ENCODE assay signal across 14 mouse cellular contexts in the genomic region with DNA sequence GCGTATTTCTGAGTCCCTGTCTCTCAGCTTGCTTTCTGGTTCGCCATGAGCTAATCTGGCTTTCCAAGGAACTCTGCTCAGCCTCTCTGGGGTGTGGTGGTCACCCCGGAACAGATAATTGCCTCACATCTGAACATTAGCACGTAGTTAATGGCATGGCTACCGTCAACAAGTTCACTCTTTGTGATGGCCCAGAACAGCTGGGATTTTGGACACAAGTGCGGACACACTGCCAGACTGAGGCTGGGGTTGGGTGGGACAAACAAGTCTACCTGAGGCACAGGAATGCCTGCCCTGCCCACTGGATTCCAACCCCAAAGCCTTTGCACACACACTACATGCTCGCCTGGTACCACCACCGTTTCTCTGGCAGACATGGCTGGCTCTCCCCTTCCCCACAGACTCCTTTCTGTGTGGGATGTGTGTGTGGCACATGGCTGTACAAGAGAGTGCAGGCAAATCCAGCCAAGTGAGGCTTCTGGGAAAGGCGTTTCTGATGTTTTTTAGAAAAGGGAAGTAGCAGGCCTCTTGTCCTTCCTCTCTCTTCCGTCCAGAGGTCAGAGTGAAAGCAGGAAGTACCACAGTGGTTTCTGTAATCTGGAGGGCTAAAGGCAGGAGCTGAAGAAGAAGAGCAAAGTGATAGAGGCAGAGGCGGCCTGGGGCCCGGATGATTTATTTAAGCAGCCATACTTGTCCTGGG.
A peak's percentile ranks its signal among the peaks of the same experiment; 100 is the strongest.
DNase-seq lines count a peak whose midpoint lies in the region; ATAC-seq and TF ChIP-seq lines count a peak whose summit lies in the region.
"Had no signal": no experiment of that assay in that cellular context is flagged by ENCODE, and none has a peak within 500 bp of the region (broad histone marks: within the 10 kb centered on the region; RNA-seq: fewer than 3 reads in every experiment).

No protein-coding gene starts in this region.

- H3K9ac ChIP-seq in liver, embryonic 16.5 days (ENCODE audit: low read depth, low read length), result no peak overlapping the region
- H3K9ac ChIP-seq in stomach, embryonic 16.5 days (ENCODE audit: low read length), result no peak overlapping the region
- H3K9ac ChIP-seq: forebrain, embryonic 12.5 days; hindbrain, embryonic 13.5 days; neural tube, embryonic 13.5 days had no signal

- TF ChIP-seq CTCF in spleen, adult 2 months (IDR thresholded peaks at IDR 0.05; ENCODE audit: extremely low read depth, insufficient read depth, insufficient read length, insufficient replicate concordance), result no peak

- peak overlapping the region; percentile 88 for H3K27ac ChIP-seq in spleen, adult 2 months (ENCODE audit: insufficient read depth, low read length)
- peak overlapping the region; percentile 1; the same call in 1 of the 2 replicates for H3K27ac ChIP-seq in liver, embryonic 16.5 days (ENCODE audit: low read length)
- H3K27ac ChIP-seq in stomach, embryonic 16.5 days (ENCODE audit: low read length), result peak overlapping the region; percentile 49
- H3K27ac ChIP-seq: forebrain, embryonic 12.5 days; hindbrain, embryonic 13.5 days; midbrain, embryonic 10.5 days; neural tube, embryonic 13.5 days had no signal

- peak; percentile 35 to 37 for DNase-seq in spleen, adult 2 months (ENCODE audit: low read depth in 1 of 2, low spot score in 2 of 2)
- no peak for DNase-seq in spleen, adult 12 weeks (ENCODE audit: low spot score)
- DNase-seq in brain, adult 2 months (ENCODE audit: low read depth, low spot score), result peak; percentile 18
- DNase-seq in thymus, postnatal 10 days (ENCODE audit: low spot score in 2 of 2), result no peak
- DNase-seq in cerebellum, adult 18-20 months, result no peak
- DNase-seq in left cerebral cortex, postnatal 10 days (ENCODE audit: extremely low spot score in 1 of 2, low spot score in 2 of 2), result no peak
- DNase-seq: kidney, postnatal 14 days; thymus, postnatal 14 days had no signal

- no peaks in the 10 kb centered on the region for H3K27me3 ChIP-seq in spleen, adult 2 months (ENCODE audit: control insufficient read depth, insufficient read depth, low read length)
- H3K27me3 ChIP-seq in liver, embryonic 16.5 days (ENCODE audit: control insufficient read depth, insufficient read depth, low read depth, low read length), result no peaks in the 10 kb centered on the region
- no peaks in the 10 kb centered on the region for H3K27me3 ChIP-seq in stomach, embryonic 16.5 days (ENCODE audit: control insufficient read depth, insufficient read depth, low read length)
- H3K27me3 ChIP-seq: forebrain, embryonic 12.5 days; hindbrain, embryonic 13.5 days; neural tube, embryonic 13.5 days had no signal

- no peak overlapping the region for H3K4me2 ChIP-seq in liver, embryonic 16.5 days (ENCODE audit: low read depth, low read length)
- H3K4me2 ChIP-seq in stomach, embryonic 16.5 days (ENCODE audit: low read depth, low read length), result no peak overlapping the region
- H3K4me2 ChIP-seq: forebrain, embryonic 12.5 days; hindbrain, embryonic 13.5 days; neural tube, embryonic 13.5 days had no signal

- intact Hi-C loops in left cerebral cortex, postnatal 10 days (cut with DNase I), result no loop called here

- no peak for TF ChIP-seq POLR2A in spleen, adult 2 months (IDR thresholded peaks at IDR 0.05; ENCODE audit: low read depth, low read length)

- 0 out of 2 replicates have a peak, but pooled peaks have one; percentile 9 for ATAC-seq in liver, embryonic 16.5 days (ENCODE audit: low read depth)
- no peak for ATAC-seq in stomach, embryonic 16.5 days (ENCODE audit: insufficient read depth, low FRiP score)

- H3K9me3 ChIP-seq in liver, embryonic 16.5 days (replicated peaks; ENCODE audit: control insufficient read depth, low read length), result no peaks in the 10 kb centered on the region
- H3K9me3 ChIP-seq in stomach, embryonic 16.5 days (replicated peaks; ENCODE audit: control insufficient read depth, low read length), result no peaks in the 10 kb centered on the region
- H3K9me3 ChIP-seq: forebrain, embryonic 12.5 days; hindbrain, embryonic 13.5 days; midbrain, embryonic 10.5 days; neural tube, embryonic 13.5 days had no signal

- H3K4me1 ChIP-seq in spleen, adult 2 months (ENCODE audit: control insufficient read depth, insufficient read depth, insufficient read length), result peaks cover 40% of the 10 kb centered on the region
- H3K4me1 ChIP-seq in liver, embryonic 16.5 days (ENCODE audit: control insufficient read depth, low read depth, low read length), result peaks cover 2% of the 10 kb centered on the region
- H3K4me1 ChIP-seq in stomach, embryonic 16.5 days (ENCODE audit: control insufficient read depth, insufficient read depth, low read length), result no peaks in the 10 kb centered on the region
- H3K4me1 ChIP-seq: forebrain, embryonic 12.5 days; hindbrain, embryonic 13.5 days; neural tube, embryonic 13.5 days had no signal

- no peak overlapping the region for H3K4me3 ChIP-seq in spleen, adult 2 months (ENCODE audit: extremely low read depth, insufficient read depth, insufficient read length)
- no peak overlapping the region for H3K4me3 ChIP-seq in liver, embryonic 16.5 days (ENCODE audit: low read depth, low read length)
- H3K4me3 ChIP-seq in stomach, embryonic 16.5 days (replicated peaks; ENCODE audit: low read length), result no peak overlapping the region
- H3K4me3 ChIP-seq: forebrain, embryonic 12.5 days; hindbrain, embryonic 13.5 days; midbrain, embryonic 10.5 days; neural tube, embryonic 13.5 days had no signal

- 56% methylated on average over 12 of the region's 12 CpGs for WGBS in spleen, adult 2 months
- 47% methylated on average over 12 of the region's 12 CpGs for WGBS in liver, embryonic 16.5 days (ENCODE audit: insufficient replicate concordance)
- 70% methylated on average over 12 of the region's 12 CpGs for WGBS in stomach, embryonic 16.5 days

- H3K36me3 ChIP-seq in spleen, adult 2 months (ENCODE audit: control insufficient read depth, insufficient read depth, low read length), result no peaks in the 10 kb centered on the region
- no peaks in the 10 kb centered on the region for H3K36me3 ChIP-seq in liver, embryonic 16.5 days (ENCODE audit: control insufficient read depth, insufficient read depth)
- H3K36me3 ChIP-seq in stomach, embryonic 16.5 days (ENCODE audit: control insufficient read depth, insufficient read depth, low read length), result no peaks in the 10 kb centered on the region
- H3K36me3 ChIP-seq: forebrain, embryonic 12.5 days; hindbrain, embryonic 13.5 days; midbrain, embryonic 10.5 days; neural tube, embryonic 13.5 days had no signal

Comparison
In these comparisons a context has a peak if more than half of its experiments do, and no peak if none do; other contexts are left out.
1. DNase-seq: peak in spleen, adult 2 months (2 of 2) and brain, adult 2 months (single experiment); none in spleen, adult 12 weeks (single experiment), thymus, postnatal 10 days (0 of 2), cerebellum, adult 18-20 months (0 of 2) and left cerebral cortex, postnatal 10 days (0 of 2).
2. H3K27ac ChIP-seq: peak in every context shown above with its lines; median percentile 88 in spleen, adult 2 months; 49 in stomach, embryonic 16.5 days; 1 in liver, embryonic 16.5 days.